Mouse (Mus musculus): Measurements from ENCODE around the gene Morn4.

Morn4 gene

GRCm38 (mm10) chr19:42086166-42086565 lies at the start of gene Morn4:
Morn4 (minus strand) TSS chr19:42086357.
- in situ Hi-C loops (cut with MboI, MseI): no loop called here

DNA sequence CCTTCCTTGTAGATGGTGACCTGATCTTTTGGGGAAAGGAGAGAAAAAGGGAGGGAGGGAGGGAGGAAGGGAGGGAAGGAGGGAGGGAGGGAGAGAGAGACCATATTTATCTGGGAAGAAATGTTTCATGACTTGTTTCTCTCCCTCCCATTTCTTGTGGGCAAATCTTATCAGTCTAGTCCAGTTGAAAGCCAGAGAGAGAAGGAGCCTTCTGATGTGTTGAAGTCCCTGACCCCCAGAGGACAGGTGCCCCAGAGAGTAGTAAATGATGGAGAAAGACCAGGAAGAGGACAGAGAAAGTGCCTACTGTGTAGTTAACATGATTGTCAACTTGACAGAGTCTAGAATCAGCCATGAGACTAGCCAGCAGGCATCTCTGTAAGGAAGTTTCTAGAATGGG lies 48.9 kb upstream of the Morn4 start:
- in situ Hi-C loops (cut with MboI, MseI): no loop called here

DNA sequence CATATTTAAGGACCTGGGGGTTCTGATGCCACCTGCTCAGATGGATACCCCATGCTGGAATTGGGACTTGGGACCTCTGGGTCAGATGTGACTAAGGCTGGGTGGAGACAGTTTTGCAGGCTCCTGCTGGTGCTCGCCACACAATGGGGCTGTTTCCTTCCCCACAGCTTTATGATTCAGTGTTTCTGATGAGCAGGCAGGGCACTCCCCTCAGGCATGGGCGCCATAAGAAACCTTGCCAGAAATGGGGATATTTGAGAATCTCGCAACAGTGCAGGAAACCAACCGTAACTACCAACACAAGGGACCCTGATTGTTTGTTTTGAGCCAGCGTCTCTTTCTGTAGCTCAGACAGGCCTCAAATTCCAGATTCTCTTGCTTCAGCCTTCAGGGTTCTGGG lies 44.9 kb upstream of the Morn4 start:
- in situ Hi-C loops (cut with MboI, MseI): no loop called here

DNA sequence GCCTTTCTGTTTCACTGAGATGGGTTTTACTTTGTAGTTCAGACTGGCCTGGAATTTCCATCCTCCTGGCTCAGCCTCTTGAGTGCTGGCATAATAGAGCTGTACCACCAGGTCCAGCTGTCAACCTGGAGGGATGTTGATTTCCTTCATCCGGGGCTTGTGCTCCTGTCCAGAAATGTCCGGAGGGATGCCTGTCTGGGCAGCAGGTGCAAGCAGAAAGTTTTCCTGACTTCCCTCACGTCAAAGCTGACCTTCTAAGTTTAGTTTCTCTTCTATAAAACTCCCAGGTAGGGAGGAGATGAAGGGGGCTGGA lies 44.1 kb upstream of the Morn4 start:
- in situ Hi-C loops (cut with MboI, MseI): no loop called here

DNA sequence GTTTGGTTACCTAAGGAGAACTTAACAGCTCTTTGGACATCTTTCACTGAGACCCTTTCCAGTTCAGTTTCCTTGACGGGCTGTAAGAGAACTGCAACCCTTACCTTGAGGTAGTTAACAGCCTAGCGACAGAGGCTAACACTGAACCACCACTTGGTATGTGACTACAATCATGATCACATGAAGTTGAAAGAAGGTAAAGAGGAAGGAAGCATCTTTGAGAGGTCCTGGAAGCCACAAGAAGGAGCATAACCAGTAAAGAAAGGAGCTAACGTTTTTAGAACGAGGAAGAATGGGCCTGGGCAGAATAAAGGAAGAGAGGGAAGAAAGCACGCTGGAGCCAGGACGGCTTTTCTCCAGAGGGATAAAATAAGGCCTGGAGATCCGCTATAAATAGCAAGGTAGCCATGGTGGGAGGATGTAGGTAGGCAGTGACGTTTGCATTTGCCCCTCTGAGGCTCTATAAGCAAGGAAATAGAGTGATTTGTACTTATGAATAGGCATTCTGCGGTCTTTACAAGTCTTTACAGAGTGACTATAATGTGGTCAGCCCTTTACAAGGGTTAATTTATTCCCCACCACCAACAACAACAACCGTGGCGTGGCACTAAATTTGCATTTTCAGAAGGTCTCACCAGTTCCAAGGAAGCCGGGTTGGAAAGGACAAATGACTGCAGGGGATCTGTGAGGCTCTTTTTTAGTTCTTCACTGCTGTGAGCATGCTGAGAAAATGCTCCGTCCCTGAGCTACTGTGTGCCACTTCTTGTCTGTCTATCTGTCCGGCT lies 43.5 kb upstream of the Morn4 start:
- in situ Hi-C loops (cut with MboI, MseI): no loop called here

- in situ Hi-C loops (cut with MboI, MseI): no loop called here
Observed at GRCm38 (mm10) chr19:42128787-42129508, 42.8 kb upstream of the Morn4 start, which contains the start of gene Avpi1. Avpi1 (minus strand) TSS chr19:42129059.

DNA sequence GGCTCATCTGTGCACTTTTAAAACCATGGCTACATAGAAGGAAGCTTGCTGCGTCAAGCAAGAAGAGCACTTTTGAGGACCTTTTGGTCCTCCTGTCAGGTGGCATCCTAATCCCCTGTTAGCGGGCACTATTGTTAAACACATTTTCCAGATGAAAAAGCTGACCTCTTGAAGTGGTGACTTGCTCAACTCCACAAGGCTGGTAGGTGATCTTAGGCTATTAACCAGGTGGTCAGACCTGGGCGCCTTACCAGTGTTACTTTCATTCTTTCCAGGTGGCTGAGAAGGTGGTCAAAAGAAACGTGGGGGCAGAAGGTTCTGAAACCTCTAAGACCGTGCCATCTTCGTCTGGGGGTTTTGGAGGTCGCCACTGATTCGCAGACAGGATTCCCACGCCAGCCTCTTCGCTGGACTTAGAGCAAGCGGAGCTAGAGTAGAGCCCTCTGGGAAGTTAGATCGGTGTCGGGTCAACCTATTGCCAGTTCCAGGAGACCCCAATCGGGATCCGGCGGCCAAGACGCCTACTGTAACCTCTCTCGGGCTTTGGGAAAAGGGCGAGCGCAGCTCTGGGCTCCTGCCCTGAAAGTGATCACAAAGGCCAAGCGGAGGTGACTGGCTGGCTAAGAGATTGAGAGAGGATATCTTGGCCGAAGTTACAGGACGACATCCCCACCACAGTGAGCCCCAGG lies 42.0 kb upstream of the Morn4 start:
- in situ Hi-C loops (cut with MboI, MseI): no loop called here

GRCm38 (mm10) chr19:42127024-42127423 lies 40.9 kb upstream of the Morn4 start:
- in situ Hi-C loops (cut with MboI, MseI): no loop called here

- in situ Hi-C loops (cut with MboI, MseI): no loop called here
Observed at GRCm38 (mm10) chr19:42126219-42126605, 40.1 kb upstream of the Morn4 start.

- in situ Hi-C loops (cut with MboI, MseI): no loop called here
Observed at GRCm38 (mm10) chr19:42125501-42126218, 39.5 kb upstream of the Morn4 start.

DNA sequence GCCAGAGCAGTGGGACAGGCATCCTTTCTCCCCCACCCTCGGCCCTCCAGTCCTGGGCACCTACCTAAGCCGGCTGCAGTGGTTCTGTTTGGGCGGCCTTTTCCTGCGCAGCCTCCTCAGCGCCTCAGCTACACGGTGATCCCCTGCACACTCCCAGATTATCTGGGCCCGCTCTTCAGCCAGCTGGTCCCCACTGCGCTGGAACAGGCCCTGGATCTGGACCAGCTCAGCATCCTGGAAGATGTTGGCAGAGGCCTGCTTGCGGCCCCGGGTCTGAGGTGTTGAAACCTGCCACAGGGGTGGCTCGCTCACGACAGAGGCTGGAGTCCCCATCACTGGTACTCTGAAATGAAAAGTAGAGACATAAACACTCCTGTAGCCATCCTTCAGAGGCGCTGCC lies 38.5 kb upstream of the Morn4 start:
- in situ Hi-C loops (cut with MboI, MseI): no loop called here

DNA sequence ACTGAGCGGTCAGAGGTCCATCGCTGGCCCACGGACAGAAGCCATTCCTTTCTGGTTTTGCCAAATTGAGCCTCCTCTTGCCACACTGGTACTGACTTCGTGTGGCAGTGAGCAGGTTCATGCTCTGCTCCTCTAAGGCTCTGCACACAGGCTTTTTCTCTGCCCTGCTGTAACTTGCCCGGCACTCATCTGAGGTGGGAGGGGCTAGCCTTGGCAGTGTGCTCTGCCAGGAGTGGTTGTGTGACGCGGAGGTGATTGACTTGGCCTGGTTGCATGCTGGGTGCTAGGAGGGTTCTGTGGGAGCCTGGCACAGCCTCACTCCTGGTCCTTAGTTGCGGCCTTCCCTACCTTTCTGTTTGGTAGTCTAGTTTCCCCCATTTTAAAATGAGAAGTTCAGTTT lies 34.3 kb upstream of the Morn4 start:
- in situ Hi-C loops (cut with MboI, MseI): no loop called here

- in situ Hi-C loops (cut with MboI, MseI): no loop called here
Observed at GRCm38 (mm10) chr19:42118596-42118995, 32.4 kb upstream of the Morn4 start.

DNA sequence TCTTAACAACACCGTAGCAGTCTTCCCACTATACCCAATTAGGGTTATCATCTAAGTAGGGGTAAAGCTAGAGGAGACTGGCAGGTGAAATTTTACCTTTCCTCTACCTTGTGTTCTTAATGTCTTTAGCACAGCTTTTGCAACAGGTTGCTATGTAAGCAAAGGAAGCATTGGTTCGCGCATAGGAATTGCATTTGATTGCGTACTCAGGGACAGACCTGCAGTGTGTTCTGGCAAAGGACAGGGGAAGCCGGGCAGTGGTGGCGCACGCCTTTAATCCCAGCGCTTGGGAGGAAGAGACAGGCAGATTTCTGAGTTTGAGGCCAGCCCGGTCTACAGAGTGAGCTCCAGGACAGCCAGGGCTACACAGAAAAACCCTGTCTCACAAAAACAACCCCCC lies 32.0 kb upstream of the Morn4 start:
- in situ Hi-C loops (cut with MboI, MseI): no loop called here

- in situ Hi-C loops (cut with MboI, MseI): no loop called here
Observed at GRCm38 (mm10) chr19:42115783-42116335, 29.7 kb upstream of the Morn4 start.

GRCm38 (mm10) chr19:42104681-42105080 lies 18.5 kb upstream of the Morn4 start:
- in situ Hi-C loops (cut with MboI, MseI): loop anchor here in 1 of 2 experiments (5.0 kb wide), 1 partner anchor 43 kb away; the partner anchor contains the start of gene Marveld1

- in situ Hi-C loops (cut with MboI, MseI): loop anchor here in 1 of 2 experiments (10.0 kb wide), 1 partner anchor 65 kb away; the partner anchor contains the start of gene Zfyve27
Observed at GRCm38 (mm10) chr19:42099406-42099805, 13.2 kb upstream of the Morn4 start.

- in situ Hi-C loops (cut with MboI, MseI): loop anchor here in 1 of 2 experiments (10.0 kb wide), 1 partner anchor 74 kb away; the partner anchor contains the start of gene Zfyve27
Observed at GRCm38 (mm10) chr19:42090637-42091141, 4.5 kb upstream of the Morn4 start.

- in situ Hi-C loops (cut with MboI, MseI): loop anchor here in 1 of 2 experiments (10.0 kb wide), 1 partner anchor 75 kb away; the partner anchor contains the start of gene Zfyve27
Observed at GRCm38 (mm10) chr19:42089748-42090595, 3.8 kb upstream of the Morn4 start, which contains the start of gene Pi4k2a. Pi4k2a (plus strand) TSS chr19:42090470.

All from T-helper 17 cell (primary cell).